Mouse (Mus musculus) duodenum, adult 2 months (tissue): Measurements from ENCODE around the gene Itgb7. TPM values are rescaled to one million over a fixed set of nuclear protein-coding genes. Genes with fewer than 3 reads are reported as not detected.

Source experiments
- polyA plus RNA-seq: library from polyadenylated mRNA; depleted of rRNA; stranded (reverse); fragments of >200 nt; gene quantifications from 2 replicates; pipeline ENCODE4 v1.2.3, GENCODE M21; 2012; ENCODE audit warnings: low replicate concordance; rRNA removed

The Itgb7 gene
- 8.1 and 17.3 TPM in 2 replicates for polyA plus RNA-seq

DNA sequence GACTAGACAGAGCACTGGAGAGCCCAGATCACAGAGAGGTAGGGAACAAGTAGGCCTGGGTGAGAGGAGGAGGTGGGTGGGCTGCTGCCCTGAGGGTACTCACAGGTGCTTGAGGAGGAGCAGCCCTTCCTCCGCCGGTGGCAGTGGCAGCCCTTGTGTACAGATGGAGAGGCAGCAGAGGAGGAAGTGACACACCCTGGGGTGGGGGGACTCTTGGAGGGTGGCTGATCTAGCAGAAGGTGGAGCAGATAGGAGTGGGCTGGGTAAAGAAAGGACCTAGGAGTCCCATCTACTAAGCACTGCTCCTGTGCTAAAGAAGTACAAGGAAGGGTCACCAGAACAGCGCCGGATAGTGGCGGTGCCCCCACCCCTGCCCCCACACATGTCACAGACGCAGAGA lies at the start of gene Itgb7:
Gene Itgb7, minus strand, starts transcription at position 197 of the 400 bp plus-strand sequence.

GRCm38 (mm10) chr15:102279092-102279782 lies 47.5 kb upstream of the Itgb7 start, which contains the start of gene Mfsd5:
Gene Mfsd5 (plus strand): TSS chr15:102279454.

DNA sequence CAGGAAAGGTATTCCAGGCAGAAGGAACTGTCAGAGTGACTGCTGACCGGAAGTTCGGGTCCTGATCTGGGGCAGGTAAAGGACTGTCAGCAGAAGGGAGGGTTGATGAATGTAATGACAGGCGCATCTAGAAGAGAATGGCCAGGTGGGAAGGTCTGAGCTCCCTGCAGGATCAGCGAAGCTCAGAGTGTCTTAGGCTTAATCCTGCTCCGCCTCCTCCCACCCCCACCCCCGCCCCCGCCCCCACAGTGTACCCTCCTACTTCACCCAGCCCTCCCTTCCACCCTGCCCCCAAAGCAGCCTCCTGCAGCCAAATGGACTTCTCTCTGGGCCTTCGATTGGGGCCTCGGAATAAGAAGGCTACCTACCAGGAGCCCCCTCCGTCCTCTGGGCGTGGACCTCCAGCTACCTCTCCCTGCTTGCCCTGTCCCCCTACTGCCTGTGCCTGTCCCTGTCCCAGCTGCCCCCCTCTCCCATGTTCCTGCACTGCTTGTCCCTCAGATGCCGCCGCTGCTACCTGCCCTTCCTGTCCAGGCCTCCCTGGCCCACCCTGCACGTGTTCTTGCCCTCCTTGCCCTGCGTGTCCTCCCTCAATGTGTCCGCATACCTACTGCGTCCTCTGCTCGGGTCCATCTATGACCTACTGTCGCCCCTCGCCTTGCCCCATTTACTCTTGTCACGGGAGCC lies 38.7 kb upstream of the Itgb7 start, which contains the start of gene Gm9918:
Gene Gm9918, plus strand, starts transcription at position 290 of the 687 bp plus-strand sequence.

DNA sequence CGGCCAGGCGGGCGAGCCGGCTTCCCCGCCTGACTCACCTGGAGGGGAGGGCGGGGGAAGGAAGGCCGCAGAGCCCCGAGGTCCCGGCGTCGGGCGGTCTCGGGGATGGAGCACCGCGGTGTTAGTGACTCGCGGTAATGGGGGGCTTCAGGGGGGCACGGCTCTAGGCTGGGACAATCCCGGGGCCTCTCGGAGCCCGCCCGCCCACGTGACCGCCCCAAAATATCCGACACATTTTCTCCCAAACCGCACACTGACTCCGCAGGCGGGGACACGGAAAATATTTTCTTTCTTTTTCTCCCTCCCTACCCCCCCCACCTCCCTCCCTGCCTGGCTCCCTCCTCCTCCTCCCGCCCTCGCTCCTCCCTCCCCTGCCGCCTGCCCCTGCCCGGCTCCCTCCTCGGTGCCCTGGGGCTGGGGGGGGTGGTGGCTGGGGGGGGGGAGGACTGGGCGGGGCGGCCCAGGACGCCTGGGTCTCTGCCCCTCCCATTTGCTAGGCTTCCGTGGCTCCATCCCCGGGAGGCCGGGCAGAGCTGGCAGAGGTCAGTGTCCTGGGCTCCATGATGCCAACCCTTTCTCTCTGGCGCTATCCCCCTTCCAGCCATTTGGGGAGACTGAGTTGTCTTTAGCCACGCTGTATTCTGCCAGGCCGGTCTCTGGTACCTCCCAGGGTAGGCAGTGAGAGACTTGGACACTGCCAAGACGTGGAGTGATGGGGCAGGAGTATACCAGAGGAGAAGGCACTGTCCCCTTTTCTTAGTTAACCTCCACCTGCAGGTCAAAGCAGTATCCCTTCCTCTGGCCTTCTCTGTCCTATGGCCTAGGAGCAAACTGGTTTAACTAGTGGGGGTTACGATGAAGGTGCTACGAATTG lies 25.7 kb upstream of the Itgb7 start, which contains the start of gene Rarg:
Gene Rarg, minus strand, starts transcription at position 316 of the 874 bp plus-strand sequence.

GRCm38 (mm10) chr15:102204674-102205505 lies 26.9 kb downstream of the Itgb7 start, which contains the start of gene Csad:
Gene Csad (minus strand): TSS chr15:102204724.

DNA sequence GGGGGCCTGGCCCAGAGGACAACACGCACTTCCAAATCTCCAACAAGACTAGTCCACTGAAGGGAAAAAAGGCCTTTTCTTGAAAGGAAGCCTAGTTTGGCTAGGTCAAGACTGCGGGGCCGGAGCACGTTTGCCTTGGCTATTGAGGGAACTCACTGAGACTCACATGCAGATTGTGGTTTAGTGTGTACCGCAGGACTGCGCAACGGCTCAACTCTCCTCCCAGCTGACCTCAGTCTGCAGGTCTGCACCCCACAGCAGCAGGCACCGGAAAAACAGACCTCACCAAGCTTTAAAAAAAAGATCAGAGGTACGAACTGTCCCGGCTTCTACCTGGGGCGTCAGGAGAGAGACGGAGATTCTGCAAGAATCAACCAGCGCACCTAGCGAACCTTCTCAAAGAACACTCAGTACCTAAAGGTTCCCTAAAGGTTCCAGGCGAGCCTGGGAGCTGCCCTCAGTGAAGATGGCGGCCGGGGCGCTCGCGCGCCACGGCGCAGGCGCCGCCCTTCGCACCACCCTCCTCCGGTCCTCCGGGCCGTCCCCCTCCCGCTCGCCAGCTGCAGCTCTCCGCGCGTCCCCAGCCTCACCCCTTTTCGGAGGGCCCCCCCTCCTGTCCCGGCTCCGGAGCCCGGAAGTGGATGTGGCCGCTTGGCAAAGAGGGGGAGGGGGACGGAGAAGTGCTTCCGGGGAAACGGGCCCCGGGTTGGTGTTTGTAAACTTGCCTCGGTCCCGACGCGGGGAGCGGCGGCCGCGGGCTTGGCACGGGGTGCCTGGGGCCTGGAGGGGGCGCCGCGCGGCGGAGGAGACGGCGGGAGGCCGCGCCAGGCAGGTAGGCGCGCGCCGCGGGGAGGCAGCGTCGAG lies 28.5 kb downstream of the Itgb7 start, which contains the start of gene Zfp740:
Gene Zfp740, plus strand, starts transcription at position 279 of the 864 bp plus-strand sequence.

Other genes starting within 250 kb of the Itgb7 start
- 1,185 and 2,156 TPM in 2 replicates for gene Krt8, start 227.5 kb downstream of the Itgb7 start, polyA plus RNA-seq
- 98.5 and 151 TPM in 2 replicates for gene Krt18, start 203.8 kb downstream of the Itgb7 start, polyA plus RNA-seq
- gene Eif4b, start 158.2 kb downstream of the Itgb7 start, polyA plus RNA-seq: 25.6 and 27.2 TPM in 2 replicates
- 35.9 and 54.0 TPM in 2 replicates for gene Tns2, start 131.5 kb downstream of the Itgb7 start, polyA plus RNA-seq
- gene Spryd3, start 95.7 kb downstream of the Itgb7 start, polyA plus RNA-seq: 36.1 and 58.3 TPM in 2 replicates
- gene Igfbp6, start 87.6 kb downstream of the Itgb7 start, polyA plus RNA-seq: 11.4 and 27.2 TPM in 2 replicates
- gene Soat2, start 81.4 kb downstream of the Itgb7 start, polyA plus RNA-seq: 114 and 404 TPM in 2 replicates
- gene Zfp740, start 28.7 kb downstream of the Itgb7 start, polyA plus RNA-seq: 8.6 and 9.6 TPM in 2 replicates
- gene Csad, start 27.2 kb downstream of the Itgb7 start, polyA plus RNA-seq: 19.8 and 23.1 TPM in 2 replicates
- 7.6 and 8.4 TPM in 2 replicates for gene Rarg, start 25.6 kb upstream of the Itgb7 start, polyA plus RNA-seq
- not detected in 2 replicates for gene Gm9918, start 38.6 kb upstream of the Itgb7 start, polyA plus RNA-seq
- gene Mfsd5, start 47.5 kb upstream of the Itgb7 start, polyA plus RNA-seq: 49.0 and 75.9 TPM in 2 replicates
- 4.2 and 6.3 TPM in 2 replicates for gene Espl1, start 64.3 kb upstream of the Itgb7 start, polyA plus RNA-seq
- gene Pfdn5, start 94.2 kb upstream of the Itgb7 start, polyA plus RNA-seq: 14.1 and 21.6 TPM in 2 replicates
- gene Myg1, start 99.8 kb upstream of the Itgb7 start, polyA plus RNA-seq: 29.2 and 36.6 TPM in 2 replicates
- gene Aaas, start 118.8 kb upstream of the Itgb7 start, polyA plus RNA-seq: 20.3 and 39.5 TPM in 2 replicates
- 0.07 TPM in 1 of 2 replicates, not detected in the other for gene Sp7, start 135.2 kb upstream of the Itgb7 start, polyA plus RNA-seq
- 4.9 and 7.0 TPM in 2 replicates for gene Sp1, start 174.2 kb upstream of the Itgb7 start, polyA plus RNA-seq
- gene Amhr2, start 213.4 kb upstream of the Itgb7 start, polyA plus RNA-seq: 0.90 and 5.0 TPM in 2 replicates
- 686 and 903 TPM in 2 replicates for gene Prr13, start 227.1 kb upstream of the Itgb7 start, polyA plus RNA-seq
- gene Pcbp2, start 238.6 kb upstream of the Itgb7 start, polyA plus RNA-seq: 331 and 369 TPM in 2 replicates